Mouse (Mus musculus): Measurements from ENCODE around the gene Pigv. TPM values are rescaled to one million over a fixed set of nuclear protein-coding genes. Genes with fewer than 3 reads are reported as not detected.
A peak's percentile ranks its signal among the peaks of the same experiment; 100 is the strongest.
"Not testable (repeated sequence)": the region's sequence is repeated elsewhere in the genome, so short reads cannot be mapped to it uniquely, and the experiment has no call there.

Pigv gene
- polyA plus RNA-seq, 1 experiment from 2014 or later = 10.7 TPM

GRCm38 (mm10) chr4:133656997-133657396, 15.4 kb downstream of the Pigv start:
- Histone ChIP-seq H3K4me1 (replicated peaks; ENCODE audit: control insufficient read depth, insufficient read depth, low read length) (no peaks in the 10 kb centered on the region; the same call in 1 of the 2 replicates), H3K9me3 (ENCODE audit: control insufficient read depth, low read length) (no peaks in the 10 kb centered on the region), H3K27ac (ENCODE audit: low read depth, low read length) (no peak overlapping the region), H3K9ac (ENCODE audit: low read depth, low read length) (no peak overlapping the region), H3K36me3 (ENCODE audit: control insufficient read depth, insufficient read depth, low read length) (no peaks in the 10 kb centered on the region), H3K4me3 (ENCODE audit: low read depth, low read length) (no peak overlapping the region), H3K4me2 (replicated peaks; ENCODE audit: low read depth, low read length) (no peak overlapping the region), H3K27me3 (ENCODE audit: control insufficient read depth, insufficient read depth, low read length) (no peaks in the 10 kb centered on the region)
- WGBS = 21% methylated on average over 4 of the region's 4 CpGs
- DNase-seq (ENCODE audit: low spot score) (no peak), ATAC-seq (ENCODE audit: low FRiP score) (no peak)

- Histone ChIP-seq H3K9ac (ENCODE audit: low read depth, low read length) (no peak overlapping the region), H3K9me3 (ENCODE audit: control insufficient read depth, low read length) (no peaks in the 10 kb centered on the region), H3K27ac (ENCODE audit: low read depth, low read length) (no peak overlapping the region), H3K4me3 (ENCODE audit: low read depth, low read length) (no peak overlapping the region), H3K27me3 (ENCODE audit: control insufficient read depth, insufficient read depth, low read length) (no peaks in the 10 kb centered on the region), H3K36me3 (ENCODE audit: control insufficient read depth, insufficient read depth, low read length) (no peaks in the 10 kb centered on the region), H3K4me2 (replicated peaks; ENCODE audit: low read depth, low read length) (no peak overlapping the region), H3K4me1 (replicated peaks; ENCODE audit: control insufficient read depth, insufficient read depth, low read length) (no peaks in the 10 kb centered on the region; the same call in 1 of the 2 replicates)
- DNase-seq (ENCODE audit: low spot score) (no peak), ATAC-seq (ENCODE audit: low FRiP score) (no peak)
- WGBS = 56% methylated on average over 4 of the region's 4 CpGs
Observed at GRCm38 (mm10) chr4:133656294-133656693, 16.2 kb downstream of the Pigv start.

- not testable (repeated sequence) for H3K27me3 ChIP-seq (ENCODE audit: control insufficient read depth, insufficient read depth, low read length); H3K4me1 ChIP-seq (replicated peaks; ENCODE audit: control insufficient read depth, insufficient read depth, low read length); H3K36me3 ChIP-seq (ENCODE audit: control insufficient read depth, insufficient read depth, low read length); H3K27ac ChIP-seq (ENCODE audit: low read depth, low read length); H3K9me3 ChIP-seq (ENCODE audit: control insufficient read depth, low read length); DNase-seq (ENCODE audit: low spot score); H3K9ac ChIP-seq (ENCODE audit: low read depth, low read length); H3K4me2 ChIP-seq (replicated peaks; ENCODE audit: low read depth, low read length); H3K4me3 ChIP-seq (ENCODE audit: low read depth, low read length); ATAC-seq (ENCODE audit: low FRiP score)
- WGBS = 97% methylated on average over 5 of the region's 5 CpGs
Observed at GRCm38 (mm10) chr4:133654070-133654469, 18.4 kb downstream of the Pigv start.

- H3K27me3 ChIP-seq (ENCODE audit: control insufficient read depth, insufficient read depth, low read length) = no peaks in the 10 kb centered on the region
- no peaks in the 10 kb centered on the region; the same call in 1 of the 2 replicates for H3K4me1 ChIP-seq (replicated peaks; ENCODE audit: control insufficient read depth, insufficient read depth, low read length)
- no peak overlapping the region for H3K27ac ChIP-seq (ENCODE audit: low read depth, low read length)
- no peaks in the 10 kb centered on the region for H3K9me3 ChIP-seq (ENCODE audit: control insufficient read depth, low read length)
- no peak overlapping the region for H3K9ac ChIP-seq (ENCODE audit: low read depth, low read length)
- no peaks in the 10 kb centered on the region for H3K36me3 ChIP-seq (ENCODE audit: control insufficient read depth, insufficient read depth, low read length)
- WGBS = 81% methylated on average over 10 of the region's 10 CpGs
- ATAC-seq (ENCODE audit: low FRiP score) = no peak
- no peak overlapping the region for H3K4me3 ChIP-seq (ENCODE audit: low read depth, low read length)
- no peak overlapping the region for H3K4me2 ChIP-seq (replicated peaks; ENCODE audit: low read depth, low read length)
- no peak for DNase-seq (ENCODE audit: low spot score)
Observed at GRCm38 (mm10) chr4:133652746-133653145, 19.7 kb downstream of the Pigv start.

- H3K36me3 ChIP-seq (ENCODE audit: control insufficient read depth, insufficient read depth, low read length) = no peaks in the 10 kb centered on the region
- no peak overlapping the region for H3K4me2 ChIP-seq (replicated peaks; ENCODE audit: low read depth, low read length)
- DNase-seq (ENCODE audit: low spot score) (no peak), ATAC-seq (ENCODE audit: low FRiP score) (no peak)
- no peak overlapping the region for H3K4me3 ChIP-seq (ENCODE audit: low read depth, low read length)
- H3K27me3 ChIP-seq (ENCODE audit: control insufficient read depth, insufficient read depth, low read length) = no peaks in the 10 kb centered on the region
- no peaks in the 10 kb centered on the region for H3K9me3 ChIP-seq (ENCODE audit: control insufficient read depth, low read length)
- H3K4me1 ChIP-seq (replicated peaks; ENCODE audit: control insufficient read depth, insufficient read depth, low read length) = no peaks in the 10 kb centered on the region; the same call in 1 of the 2 replicates
- H3K9ac ChIP-seq (ENCODE audit: low read depth, low read length) = no peak overlapping the region
- H3K27ac ChIP-seq (ENCODE audit: low read depth, low read length) = no peak overlapping the region
- WGBS = 68% methylated on average over 4 of the region's 4 CpGs
Observed at GRCm38 (mm10) chr4:133651986-133652385, 20.5 kb downstream of the Pigv start.

- no peaks in the 10 kb centered on the region for H3K9me3 ChIP-seq (ENCODE audit: control insufficient read depth, low read length)
- H3K4me2 ChIP-seq (replicated peaks; ENCODE audit: low read depth, low read length) = no peak overlapping the region
- DNase-seq (ENCODE audit: low spot score) (no peak), ATAC-seq (ENCODE audit: low FRiP score) (no peak)
- no peak overlapping the region for H3K27ac ChIP-seq (ENCODE audit: low read depth, low read length)
- WGBS = 66% methylated on average over 10 of the region's 10 CpGs
- H3K9ac ChIP-seq (ENCODE audit: low read depth, low read length) = no peak overlapping the region
- H3K4me3 ChIP-seq (ENCODE audit: low read depth, low read length) = no peak overlapping the region
- no peaks in the 10 kb centered on the region for H3K36me3 ChIP-seq (ENCODE audit: control insufficient read depth, insufficient read depth, low read length)
- H3K27me3 ChIP-seq (ENCODE audit: control insufficient read depth, insufficient read depth, low read length) = no peaks in the 10 kb centered on the region
- H3K4me1 ChIP-seq (replicated peaks; ENCODE audit: control insufficient read depth, insufficient read depth, low read length) = no peaks in the 10 kb centered on the region; the same call in 1 of the 2 replicates
Observed at GRCm38 (mm10) chr4:133651445-133651844, 21.0 kb downstream of the Pigv start.

- ATAC-seq (ENCODE audit: low FRiP score) = no peak
- H3K4me2 ChIP-seq (replicated peaks; ENCODE audit: low read depth, low read length) = no peak within 1 kb of the TSS
- no peak within 1 kb of the TSS for H3K27ac ChIP-seq (ENCODE audit: low read depth, low read length)
- no peaks in the 10 kb centered on the region for H3K36me3 ChIP-seq (ENCODE audit: control insufficient read depth, insufficient read depth, low read length)
- 38% methylated on average over 7 of the region's 7 CpGs for WGBS
- H3K9me3 ChIP-seq (ENCODE audit: control insufficient read depth, low read length) = no peaks in the 10 kb centered on the region
- H3K4me3 ChIP-seq (ENCODE audit: low read depth, low read length) = no peak within 1 kb of the TSS
- no peaks in the 10 kb centered on the region for H3K4me1 ChIP-seq (replicated peaks; ENCODE audit: control insufficient read depth, insufficient read depth, low read length)
- no peak within 1 kb of the TSS for H3K9ac ChIP-seq (ENCODE audit: low read depth, low read length)
- peak; percentile 84 for DNase-seq (ENCODE audit: low spot score)
- H3K27me3 ChIP-seq (ENCODE audit: control insufficient read depth, insufficient read depth, low read length) = no peaks in the 10 kb centered on the region
Observed at GRCm38 (mm10) chr4:133649989-133650699, 22.3 kb downstream of the Pigv start, which contains the start of gene Zdhhc18. Gene Zdhhc18 (minus strand): TSS chr4:133650154.

- 89% methylated on average over 5 of the region's 5 CpGs for WGBS
- H3K4me2 ChIP-seq (replicated peaks; ENCODE audit: low read depth, low read length); H3K9ac ChIP-seq (ENCODE audit: low read depth, low read length); H3K4me3 ChIP-seq (ENCODE audit: low read depth, low read length); H3K9me3 ChIP-seq (ENCODE audit: control insufficient read depth, low read length); DNase-seq (ENCODE audit: low spot score); H3K27me3 ChIP-seq (ENCODE audit: control insufficient read depth, insufficient read depth, low read length); ATAC-seq (ENCODE audit: low FRiP score); H3K4me1 ChIP-seq (replicated peaks; ENCODE audit: control insufficient read depth, insufficient read depth, low read length); H3K27ac ChIP-seq (ENCODE audit: low read depth, low read length); H3K36me3 ChIP-seq (ENCODE audit: control insufficient read depth, insufficient read depth, low read length): not testable (repeated sequence)
Observed at GRCm38 (mm10) chr4:133649464-133649863, 23.0 kb downstream of the Pigv start.

GRCm38 (mm10) chr4:133645680-133646079, 26.8 kb downstream of the Pigv start:
- no peak overlapping the region for H3K9ac ChIP-seq (ENCODE audit: low read depth, low read length)
- no peaks in the 10 kb centered on the region for H3K4me1 ChIP-seq (replicated peaks; ENCODE audit: control insufficient read depth, insufficient read depth, low read length)
- H3K9me3 ChIP-seq (ENCODE audit: control insufficient read depth, low read length) = no peaks in the 10 kb centered on the region
- H3K4me2 ChIP-seq (replicated peaks; ENCODE audit: low read depth, low read length) = no peak overlapping the region
- no peaks in the 10 kb centered on the region for H3K36me3 ChIP-seq (ENCODE audit: control insufficient read depth, insufficient read depth, low read length)
- 38% methylated on average over 21 of the region's 21 CpGs for WGBS
- no peak overlapping the region for H3K27ac ChIP-seq (ENCODE audit: low read depth, low read length)
- ATAC-seq (ENCODE audit: low FRiP score) (no peak), DNase-seq (ENCODE audit: low spot score) (no peak)
- H3K27me3 ChIP-seq (ENCODE audit: control insufficient read depth, insufficient read depth, low read length) = no peaks in the 10 kb centered on the region
- H3K4me3 ChIP-seq (ENCODE audit: low read depth, low read length) = no peak overlapping the region

Measured in hindbrain, embryonic 11.5 days (tissue).